Mouse (Mus musculus) embryo, embryonic 11.5 days (tissue): Measurements from ENCODE around the gene Gpat3.

Experiments
- DNase-seq: peaks from one replicate; pipeline ENCODE4 v3.0.0-alpha.2; 2012; ENCODE audit warnings: low read depth, low spot score

Gpat3 gene

GRCm38 (mm10) chr5:100860417-100861053 lies 15.0 kb downstream of the Gpat3 start:
- no peak for DNase-seq

DNA sequence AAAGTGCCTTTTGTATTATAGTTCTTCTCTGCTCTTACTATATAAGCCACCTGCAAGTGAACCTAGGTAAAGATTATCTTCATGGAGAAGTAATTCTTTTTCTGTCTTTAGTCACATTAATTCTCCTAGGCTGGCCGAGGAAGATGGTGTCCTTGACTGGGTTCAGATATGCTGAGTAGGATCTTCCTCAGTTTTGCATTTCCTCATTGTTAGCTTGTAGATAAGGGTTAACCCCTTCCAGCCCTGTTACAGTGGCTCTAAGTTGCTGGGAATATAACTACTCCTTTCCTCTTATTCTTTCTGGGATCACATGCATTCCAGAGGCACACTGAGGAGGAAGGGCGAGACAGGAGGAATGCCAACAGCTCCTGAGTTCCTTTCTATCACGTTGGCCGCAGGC lies 15.6 kb downstream of the Gpat3 start:
- no peak for DNase-seq

DNA sequence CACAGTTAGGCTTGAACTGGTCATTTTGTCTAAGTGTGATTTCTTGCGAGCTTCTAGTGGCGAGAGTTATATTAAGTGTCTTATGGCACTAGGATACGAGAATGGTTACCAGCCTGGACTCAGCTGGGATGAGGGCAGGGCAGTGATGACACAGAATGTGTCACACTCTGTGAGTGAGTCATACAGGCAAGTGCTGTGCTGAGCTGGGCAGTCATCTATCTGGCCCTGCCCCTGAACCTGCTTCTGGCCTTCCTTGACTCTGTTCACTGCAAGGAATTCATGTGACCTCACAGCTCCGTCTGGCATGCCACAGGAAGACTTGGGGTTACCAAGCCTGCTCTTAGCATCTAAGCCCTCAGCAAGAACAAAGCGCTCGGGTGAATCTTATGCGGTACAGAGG lies 16.3 kb downstream of the Gpat3 start:
- no peak for DNase-seq

DNA sequence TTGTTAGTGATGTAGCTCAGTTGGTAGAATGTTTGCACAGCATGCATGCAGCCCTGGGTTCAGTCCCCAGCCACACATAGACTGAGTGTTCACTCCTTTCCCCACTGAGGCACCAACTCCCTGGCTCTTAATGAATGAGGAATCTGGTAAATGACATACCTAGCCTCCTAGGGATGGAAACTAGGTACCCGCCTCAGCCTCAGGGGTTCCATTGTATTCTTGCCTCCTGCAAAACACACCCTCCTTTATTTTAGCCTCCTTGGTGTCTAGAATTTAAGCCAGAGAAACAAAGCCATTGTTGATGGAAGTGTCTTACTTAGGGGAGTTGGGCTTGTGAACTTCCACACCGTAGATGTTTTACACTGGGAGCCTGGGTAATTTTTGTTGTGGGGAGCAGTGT lies 17.6 kb downstream of the Gpat3 start:
- DNase-seq: no peak

GRCm38 (mm10) chr5:100864438-100864837 lies 18.9 kb downstream of the Gpat3 start:
- DNase-seq: no peak

- DNase-seq: no peak
Measured at GRCm38 (mm10) chr5:100866183-100866582, 20.7 kb downstream of the Gpat3 start.

DNA sequence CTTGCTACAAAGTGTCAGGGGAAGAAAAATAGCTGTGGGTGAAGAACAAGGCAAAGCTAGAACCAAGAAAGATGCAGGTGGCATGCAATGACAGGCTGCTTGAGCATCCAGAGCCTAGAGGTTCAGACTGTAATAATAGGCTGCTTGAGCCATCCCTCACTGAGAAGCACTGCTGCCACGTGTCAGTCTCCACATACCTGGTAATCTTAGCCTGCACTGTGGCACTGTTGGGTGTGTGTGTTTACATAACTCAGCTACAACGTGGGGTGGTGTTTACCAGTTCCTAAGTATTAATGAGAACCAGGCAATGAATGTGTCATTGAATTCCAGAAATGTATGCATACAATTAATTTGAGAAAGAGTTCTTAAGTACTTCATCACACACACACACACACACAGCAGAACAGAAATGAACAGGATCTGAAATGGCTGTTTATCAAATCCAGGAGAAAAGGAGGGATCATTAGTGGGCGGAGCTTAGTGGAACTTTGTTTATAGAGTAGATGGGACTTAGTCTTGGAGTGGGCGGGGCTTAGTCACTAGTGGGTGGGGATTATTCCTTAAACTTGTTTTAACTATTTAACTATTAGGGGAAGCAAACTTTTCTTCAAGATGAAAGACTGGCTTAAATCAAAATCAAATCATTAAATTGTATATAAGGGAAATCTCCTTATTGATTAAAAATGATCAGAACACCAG lies 23.8 kb downstream of the Gpat3 start:
- DNase-seq: no peak

GRCm38 (mm10) chr5:100871987-100872386 lies 26.5 kb downstream of the Gpat3 start:
- DNase-seq: no peak

- no peak for DNase-seq
Measured at GRCm38 (mm10) chr5:100874721-100875120, 29.2 kb downstream of the Gpat3 start.

DNA sequence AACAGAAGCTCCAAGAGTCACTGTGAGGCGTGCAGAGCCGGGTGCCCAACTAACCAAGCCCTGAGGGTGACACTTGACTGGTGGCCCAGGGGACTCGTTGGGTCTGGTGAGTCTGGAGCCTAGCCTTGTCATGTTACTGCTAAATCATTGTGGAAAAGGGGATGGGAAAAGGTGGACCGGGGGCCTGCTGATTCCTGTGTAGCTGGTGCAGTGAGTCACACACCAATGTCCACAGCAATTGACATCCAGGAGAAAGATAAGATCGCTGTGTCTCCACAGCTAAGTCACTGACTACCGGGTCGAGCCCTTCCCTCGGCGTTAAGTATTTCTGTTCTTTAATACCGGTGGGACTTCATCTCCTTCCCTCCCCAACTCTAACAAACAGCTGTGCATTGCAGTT lies 29.7 kb downstream of the Gpat3 start:
- DNase-seq: no peak

DNA sequence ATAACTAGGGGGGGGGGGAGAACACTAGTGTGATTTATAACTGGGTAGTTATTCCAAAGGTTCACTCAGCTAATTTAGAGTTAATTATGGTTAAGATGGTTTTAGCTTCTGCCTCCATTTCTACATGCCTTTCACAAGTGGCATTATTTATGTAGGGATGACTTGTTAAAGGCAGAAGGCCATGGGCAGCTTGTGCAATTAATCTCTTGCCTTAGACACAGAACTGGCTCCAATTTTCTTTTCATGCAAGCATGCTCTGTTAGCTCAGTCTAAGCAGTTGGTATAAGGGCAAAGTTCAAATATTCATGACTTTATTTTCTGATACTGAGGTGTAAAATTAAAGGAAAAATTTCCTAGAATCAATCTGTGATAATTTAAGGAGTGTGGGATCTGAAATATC lies 31.5 kb downstream of the Gpat3 start:
- DNase-seq: no peak

GRCm38 (mm10) chr5:100885216-100885615 lies 39.7 kb downstream of the Gpat3 start:
- no peak for DNase-seq

DNA sequence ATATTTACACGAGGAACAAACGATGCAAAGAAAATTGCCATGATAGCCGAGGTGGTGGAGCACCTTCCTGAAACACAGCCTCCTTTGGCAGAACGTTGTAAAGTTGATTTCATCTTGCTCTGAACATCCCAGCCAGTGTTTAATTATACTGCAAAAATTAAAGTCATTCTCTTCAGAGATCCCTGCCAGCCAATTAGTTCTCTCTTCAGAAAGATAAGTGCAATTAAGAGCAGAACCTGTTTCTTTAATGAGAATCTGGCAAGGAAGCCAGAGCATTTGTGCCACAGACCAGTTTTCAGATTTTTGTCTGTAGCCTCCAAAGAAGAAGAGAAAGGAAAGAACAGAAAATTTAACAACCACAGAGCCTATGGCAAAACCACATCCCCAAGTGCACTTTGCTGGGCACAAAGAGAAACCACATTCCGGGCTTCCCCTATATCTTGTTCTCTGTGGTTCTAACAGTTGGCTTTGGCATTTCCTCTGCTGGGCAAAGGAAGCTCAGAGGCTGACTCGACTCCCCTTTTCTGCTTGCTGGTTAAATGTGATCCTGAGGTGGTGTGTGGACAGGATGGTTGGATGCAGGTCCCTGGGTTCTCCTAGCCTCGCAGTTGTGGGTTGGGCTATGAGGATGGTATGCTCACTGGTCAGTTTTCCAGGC lies 40.9 kb downstream of the Gpat3 start:
- DNase-seq: no peak

- DNase-seq: no peak
Measured at GRCm38 (mm10) chr5:100896199-100896598, 50.7 kb downstream of the Gpat3 start.

GRCm38 (mm10) chr5:100899745-100900489 lies 54.4 kb downstream of the Gpat3 start:
- no peak for DNase-seq

DNA sequence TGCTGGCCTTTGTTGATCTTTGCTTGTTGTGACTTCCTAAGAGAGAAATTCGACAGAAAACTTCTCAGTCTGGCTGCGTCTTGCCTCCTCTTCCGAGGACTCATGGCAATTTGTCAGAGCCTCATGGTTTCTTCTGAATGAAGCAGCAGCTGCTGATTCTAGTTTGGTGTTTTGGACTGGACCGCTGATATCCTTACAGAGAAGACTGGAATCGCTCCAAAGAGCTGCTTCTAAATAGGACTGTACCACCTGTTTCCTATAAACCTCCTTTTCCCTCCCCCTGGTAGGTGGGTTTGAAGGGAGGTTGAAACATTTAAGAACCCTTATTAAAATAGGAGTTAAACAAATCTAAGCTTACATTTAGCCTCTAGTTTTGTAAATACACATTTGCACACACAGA lies 55.5 kb downstream of the Gpat3 start:
- no peak for DNase-seq

- no peak for DNase-seq
Measured at GRCm38 (mm10) chr5:100908478-100908877, 63.0 kb downstream of the Gpat3 start.

GRCm38 (mm10) chr5:100908901-100909300 lies 63.4 kb downstream of the Gpat3 start:
- DNase-seq: no peak

DNA sequence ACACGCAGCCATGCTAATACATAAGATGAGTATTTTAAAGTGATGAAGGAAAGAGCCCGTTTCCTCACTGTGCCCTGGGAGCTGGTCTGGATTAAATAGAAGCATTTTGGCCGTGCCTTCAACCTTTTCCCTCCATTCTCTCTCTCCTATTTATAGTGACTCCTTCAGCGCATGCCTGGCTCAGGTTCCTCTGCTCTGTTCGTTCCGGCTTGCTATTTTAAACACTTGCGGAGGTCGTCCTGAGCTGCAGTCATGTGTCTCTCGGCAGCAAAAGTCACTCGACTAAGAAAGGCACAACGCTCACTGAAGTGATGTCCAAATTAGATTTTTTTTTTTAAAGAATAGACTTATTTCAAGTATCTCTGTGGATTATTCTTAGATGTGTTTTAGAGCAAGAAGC lies 64.2 kb downstream of the Gpat3 start:
- DNase-seq: no peak

GRCm38 (mm10) chr5:100911502-100912097 lies 66.1 kb downstream of the Gpat3 start:
- no peak for DNase-seq

DNA sequence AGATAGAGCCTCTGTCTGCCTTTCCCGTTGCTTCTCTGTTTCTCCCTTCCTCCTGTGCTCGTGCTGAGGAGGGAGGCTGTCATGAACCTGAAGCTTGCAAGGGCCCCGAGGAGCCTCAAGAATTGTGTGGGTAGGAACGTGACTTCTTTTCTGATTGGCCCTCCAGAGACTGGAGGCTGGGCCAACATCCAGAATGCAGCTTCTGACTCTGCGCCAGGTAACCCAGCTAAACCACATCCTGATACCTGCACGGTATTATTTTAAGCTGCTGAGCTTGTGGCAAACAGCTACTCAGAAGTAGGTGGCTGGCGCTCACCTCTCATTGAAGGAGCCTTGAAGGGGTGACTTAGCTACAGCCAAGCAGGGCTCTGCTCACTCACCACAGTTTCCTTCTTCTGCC lies 66.9 kb downstream of the Gpat3 start:
- DNase-seq: no peak

DNA sequence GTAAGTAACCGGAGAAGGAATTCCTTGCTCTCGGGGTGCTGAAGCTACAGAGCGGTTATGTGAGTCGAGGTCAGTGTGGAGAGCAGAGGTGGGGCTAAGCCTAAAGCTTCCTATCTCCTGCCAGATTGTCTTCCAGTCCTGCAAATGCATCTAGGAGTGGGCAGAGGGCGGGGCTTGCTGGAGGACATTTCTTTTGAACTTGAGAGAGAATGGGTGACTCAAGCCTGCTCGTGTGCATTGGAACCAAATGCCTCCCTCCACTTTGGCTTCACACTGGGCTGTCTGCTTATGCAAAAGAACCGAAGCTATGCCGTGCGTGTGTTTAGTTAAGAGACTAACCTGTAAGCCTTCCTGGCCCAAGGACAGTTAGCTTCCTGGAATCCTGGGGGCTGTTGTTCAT lies 67.8 kb downstream of the Gpat3 start:
- no peak for DNase-seq
